Comparison of ENCODE assay signal across 15 mouse cellular contexts in the genomic region with DNA sequence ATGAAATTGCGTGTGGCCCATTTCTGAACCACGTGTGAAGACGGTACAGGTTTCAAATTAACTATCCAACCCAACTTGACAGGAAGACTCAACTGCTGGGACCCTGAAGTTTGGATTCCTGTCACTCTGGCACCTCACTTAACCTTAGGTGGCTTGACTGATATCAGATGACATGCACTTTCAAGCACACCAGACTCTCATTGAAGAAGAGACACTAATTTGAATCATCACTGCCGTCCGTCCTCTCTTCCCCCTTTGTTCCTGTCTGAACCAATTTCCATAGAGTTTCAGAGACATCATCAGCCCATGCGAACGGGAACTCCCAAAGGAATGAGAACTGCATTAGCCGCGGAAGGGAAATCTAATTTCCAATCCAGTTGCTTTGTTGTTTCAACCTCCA.
"Had no signal": no experiment of that assay in that cellular context is flagged by ENCODE, and none has a peak within 500 bp of the region (broad histone marks: within the 10 kb centered on the region; RNA-seq: fewer than 3 reads in every experiment).

No protein-coding gene starts in this region.

- H3K27me3 ChIP-seq: limb, embryonic 15.5 days; liver, embryonic 13.5 days; lung, embryonic 15.5 days; midbrain, embryonic 12.5 days; neural tube, embryonic 13.5 days had no signal

- H3K27ac ChIP-seq: kidney, postnatal 0 days; limb, embryonic 15.5 days; liver, embryonic 13.5 days; lung, embryonic 15.5 days; macrophage; midbrain, embryonic 12.5 days; neural tube, embryonic 13.5 days had no signal

- H3K4me3 ChIP-seq: limb, embryonic 15.5 days; liver, embryonic 13.5 days; lung, embryonic 15.5 days; midbrain, embryonic 12.5 days; neural tube, embryonic 13.5 days had no signal

- H3K36me3 ChIP-seq: limb, embryonic 15.5 days; liver, embryonic 13.5 days; lung, embryonic 15.5 days; midbrain, embryonic 12.5 days; neural tube, embryonic 13.5 days had no signal

- DNase-seq: kidney, postnatal 36 days; layer of hippocampus, adult 9-11 months; layer of hippocampus, postnatal 36 days; liver, embryonic 13.5 days; liver, postnatal 0 days; lung, postnatal 14 days; right cerebral cortex, adult 18-20 months; right cerebral cortex, postnatal 25 days; thymus, postnatal 4 days had no signal

- H3K9me3 ChIP-seq: limb, embryonic 15.5 days; liver, embryonic 13.5 days; lung, embryonic 15.5 days; midbrain, embryonic 12.5 days; neural tube, embryonic 13.5 days had no signal

- H3K9ac ChIP-seq: limb, embryonic 15.5 days; liver, embryonic 13.5 days; liver, postnatal 0 days; lung, embryonic 15.5 days; midbrain, embryonic 12.5 days; neural tube, embryonic 13.5 days had no signal
